Mouse (Mus musculus) ES-E14 (cell line): ENCODE data around the gene Anks1b.

Experiments used
- CHD2 ChIP-seq: IDR thresholded peaks from 2 replicates; pipeline ENCODE4 v1.6.1; 2014; ENCODE audit warnings: mild to moderate bottlenecking, low read depth, low read length, inconsistent platforms
- MAFK ChIP-seq: IDR thresholded peaks from 2 replicates; pipeline ENCODE4 v1.6.1; 2014; ENCODE audit warnings: mild to moderate bottlenecking, low read depth, low read length, inconsistent platforms; ENCODE audit not compliant: insufficient read depth
- ZC3H11A ChIP-seq: IDR thresholded peaks from 2 replicates; pipeline ENCODE4 v1.6.1; 2012; ENCODE audit warnings: low read depth, mild to moderate bottlenecking, inconsistent platforms, low read length, borderline replicate concordance

- TF ChIP-seq ZC3H11A (no peak), MAFK (no peak), CHD2 (no peak)
Observed at GRCm38 (mm10) chr10:89902720-89903337, 29.5 kb downstream of the Anks1b start.
